Mouse (Mus musculus): ENCODE data around the gene Kdm4b.

The Kdm4b gene

GRCm38 (mm10) chr17:56348586-56348985 lies 22.7 kb downstream of the Kdm4b start:
- no peak for DNase-seq

DNA sequence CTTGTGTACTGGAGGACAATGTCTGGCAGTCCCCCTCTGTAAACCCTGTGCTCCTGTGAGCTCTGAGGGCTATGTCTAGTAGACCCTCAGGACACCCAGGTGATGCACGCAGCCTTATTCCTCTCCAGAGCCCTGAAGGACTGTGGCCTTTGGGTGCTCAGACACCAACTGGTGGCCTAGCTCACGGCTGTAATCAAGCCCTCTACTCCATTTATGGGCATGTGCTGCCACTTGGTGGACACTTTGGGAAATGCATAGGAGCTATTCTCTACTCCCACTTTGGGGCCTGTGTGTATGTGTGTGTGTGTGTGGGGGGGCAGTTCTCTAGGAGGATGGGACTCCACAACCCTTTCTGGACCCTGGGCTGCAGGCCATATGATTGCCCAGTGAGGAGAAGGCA lies 24.8 kb downstream of the Kdm4b start:
- DNase-seq: peak; percentile 45 to 82

GRCm38 (mm10) chr17:56356921-56357885 lies 31.3 kb downstream of the Kdm4b start:
- DNase-seq: peak; percentile 55 to 77

- DNase-seq: no peak
Observed at GRCm38 (mm10) chr17:56359183-56359725, 33.4 kb downstream of the Kdm4b start.

GRCm38 (mm10) chr17:56359864-56360263 lies 34.0 kb downstream of the Kdm4b start:
- no peak for DNase-seq

- no peak for DNase-seq
Observed at GRCm38 (mm10) chr17:56360451-56360850, 34.6 kb downstream of the Kdm4b start.

DNA sequence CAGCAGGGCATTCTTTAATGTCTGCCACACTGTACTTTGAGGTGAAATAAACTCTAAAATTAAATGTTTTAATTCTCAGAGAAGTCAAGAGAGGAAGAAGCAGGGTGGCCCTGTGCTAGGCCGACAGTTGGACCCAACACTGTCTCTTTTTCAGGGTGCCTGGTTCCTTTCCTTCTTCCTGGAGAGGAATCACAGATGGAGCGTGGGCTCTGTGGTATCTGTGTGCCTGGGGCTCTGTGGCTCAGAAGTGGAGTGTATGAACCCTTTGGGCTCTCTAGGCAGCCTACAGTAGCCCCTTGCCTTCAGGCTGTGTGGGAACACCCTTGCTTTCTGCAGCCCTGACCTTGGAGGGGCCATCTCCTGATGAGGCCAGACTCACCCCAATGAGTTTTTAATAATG lies 35.7 kb downstream of the Kdm4b start:
- DNase-seq: no peak

DNA sequence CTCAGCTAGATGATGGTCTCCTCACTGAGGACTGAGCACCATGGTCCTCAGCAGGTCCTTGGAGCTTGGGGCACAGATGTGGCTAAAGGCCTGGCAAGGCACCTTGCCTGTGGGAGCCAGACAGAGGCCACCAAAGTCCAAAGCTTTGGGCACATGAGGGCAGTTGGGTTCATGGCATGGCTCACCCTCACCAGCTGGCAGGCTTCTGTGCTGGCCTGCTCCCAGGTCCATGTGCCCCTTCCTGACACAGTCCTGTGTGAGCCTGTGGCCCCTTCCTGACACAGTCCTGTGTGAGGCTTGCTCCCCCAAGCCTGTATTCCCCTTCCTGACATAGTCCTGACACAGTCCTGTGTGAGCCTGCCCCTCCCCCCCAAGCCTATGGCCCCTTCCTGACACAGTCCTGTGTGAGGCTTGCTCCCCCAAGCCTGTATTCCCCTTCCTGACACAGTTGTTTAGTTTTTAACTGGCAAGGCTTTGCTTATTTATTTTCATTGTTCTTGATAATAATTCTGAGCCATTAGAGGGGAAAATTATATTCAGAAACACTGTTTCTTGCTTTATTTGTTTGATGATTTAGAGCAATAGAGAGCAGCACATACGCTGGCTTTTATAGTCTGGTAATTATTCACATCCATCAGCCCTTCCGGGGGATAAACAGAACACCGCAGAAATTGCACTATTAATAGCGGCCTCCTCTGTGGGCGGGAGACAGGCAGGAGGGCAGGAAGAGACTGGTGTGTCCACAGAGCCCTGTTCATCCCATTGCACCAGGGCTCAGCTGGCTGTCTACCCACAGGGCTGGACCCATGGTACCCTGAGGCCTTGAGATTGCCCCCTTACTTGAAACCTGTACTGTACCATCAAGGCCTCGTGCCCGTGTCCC lies 40.2 kb downstream of the Kdm4b start:
- no peak for DNase-seq

GRCm38 (mm10) chr17:56368291-56368790 lies 42.5 kb downstream of the Kdm4b start:
- DNase-seq: no peak

- no peak for DNase-seq
Observed at GRCm38 (mm10) chr17:56370090-56370489, 44.2 kb downstream of the Kdm4b start.

DNA sequence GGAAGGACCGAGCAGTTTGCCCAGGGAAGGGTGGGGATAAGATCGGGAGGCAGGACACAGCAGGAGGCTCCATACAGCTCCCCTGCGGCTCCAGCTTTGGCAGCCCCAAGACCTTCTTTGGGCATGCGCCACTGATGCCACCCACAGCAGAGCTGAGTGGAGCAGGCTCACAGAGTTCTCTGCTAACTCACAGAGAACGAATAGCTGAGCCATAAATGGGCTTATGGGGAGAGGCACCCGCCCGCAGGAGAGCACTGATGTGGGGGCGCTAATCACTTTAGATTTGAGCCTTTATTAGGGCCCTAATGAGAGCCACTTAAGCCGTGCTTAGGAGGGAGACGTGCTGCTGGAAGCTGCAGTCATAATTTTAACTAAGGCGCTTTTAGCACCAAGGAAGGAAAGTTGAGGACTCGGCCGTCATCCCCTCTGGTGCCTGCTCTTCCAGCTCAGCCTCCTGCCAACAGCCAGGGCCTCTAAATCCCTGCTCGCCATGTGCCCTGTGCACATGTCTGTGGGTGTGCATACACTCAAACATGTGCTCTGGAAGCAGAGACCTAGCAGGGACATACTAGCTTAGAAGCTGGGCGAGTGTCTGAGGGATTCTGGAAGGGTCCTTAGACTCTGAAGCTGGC lies 45.3 kb downstream of the Kdm4b start:
- DNase-seq: no peak

GRCm38 (mm10) chr17:56372109-56372508 lies 46.2 kb downstream of the Kdm4b start:
- no peak for DNase-seq

DNA sequence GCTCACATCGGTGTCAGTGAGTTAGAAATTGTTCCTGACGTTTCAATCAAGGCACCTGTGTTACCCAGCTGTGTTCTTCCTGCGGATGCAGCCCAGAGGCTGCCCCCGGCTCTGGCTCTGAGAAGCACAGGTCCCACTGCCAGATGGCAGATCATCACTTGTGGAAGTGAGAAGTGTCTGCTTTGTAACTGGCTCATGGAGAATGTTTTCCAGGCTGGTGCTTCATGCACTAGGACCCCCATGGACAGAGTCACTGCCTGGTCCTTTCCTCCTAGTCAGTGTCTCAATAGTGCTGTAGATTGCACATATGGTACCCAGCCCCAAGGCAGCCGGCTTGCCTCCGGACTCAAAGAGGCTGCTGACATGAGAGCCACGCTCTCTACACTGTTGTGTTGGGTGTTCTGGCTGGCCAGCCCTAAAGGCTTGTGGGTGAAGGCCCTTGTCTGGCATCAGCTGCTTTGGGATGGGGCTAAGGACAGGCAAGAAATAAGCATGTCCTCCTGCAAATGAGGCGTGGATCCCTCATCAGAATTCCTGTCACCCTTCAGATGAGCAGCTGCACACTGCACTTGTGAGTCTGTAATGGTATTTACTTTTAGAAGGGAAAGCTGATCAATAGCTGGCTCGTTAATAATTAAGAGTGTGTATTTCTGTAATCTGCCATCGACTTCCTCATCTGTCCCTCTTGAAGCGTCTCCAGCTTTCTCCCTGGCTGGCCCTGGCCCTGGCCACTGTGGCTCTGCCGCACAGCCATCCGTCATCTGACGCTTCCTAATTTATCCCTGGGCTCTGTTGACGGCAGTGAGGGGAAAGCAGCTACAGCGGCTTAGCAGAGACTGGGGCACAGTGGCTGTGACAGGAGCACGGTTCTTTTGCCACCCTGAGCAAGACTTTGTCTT lies 47.5 kb downstream of the Kdm4b start:
- DNase-seq: no peak

DNA sequence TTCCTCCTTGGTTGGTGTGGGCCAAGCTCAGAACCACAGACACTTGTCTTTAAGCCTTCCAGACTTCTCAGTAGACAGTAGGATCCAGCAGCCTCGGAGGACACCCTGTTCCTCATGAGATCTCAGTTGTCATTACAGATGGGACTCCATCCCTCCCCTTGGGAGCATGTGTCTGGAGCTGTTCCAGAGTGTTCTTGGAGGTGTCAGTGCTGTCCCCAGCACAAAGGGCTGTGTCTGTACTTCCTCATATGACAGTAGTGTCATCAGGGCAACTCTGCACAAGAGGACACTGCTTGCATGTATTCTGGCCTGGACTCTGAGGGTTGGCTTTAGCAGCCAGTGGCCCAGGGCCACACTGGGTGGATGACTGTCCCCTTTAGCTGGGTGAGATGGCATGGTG lies 49.0 kb downstream of the Kdm4b start:
- DNase-seq: no peak

DNA sequence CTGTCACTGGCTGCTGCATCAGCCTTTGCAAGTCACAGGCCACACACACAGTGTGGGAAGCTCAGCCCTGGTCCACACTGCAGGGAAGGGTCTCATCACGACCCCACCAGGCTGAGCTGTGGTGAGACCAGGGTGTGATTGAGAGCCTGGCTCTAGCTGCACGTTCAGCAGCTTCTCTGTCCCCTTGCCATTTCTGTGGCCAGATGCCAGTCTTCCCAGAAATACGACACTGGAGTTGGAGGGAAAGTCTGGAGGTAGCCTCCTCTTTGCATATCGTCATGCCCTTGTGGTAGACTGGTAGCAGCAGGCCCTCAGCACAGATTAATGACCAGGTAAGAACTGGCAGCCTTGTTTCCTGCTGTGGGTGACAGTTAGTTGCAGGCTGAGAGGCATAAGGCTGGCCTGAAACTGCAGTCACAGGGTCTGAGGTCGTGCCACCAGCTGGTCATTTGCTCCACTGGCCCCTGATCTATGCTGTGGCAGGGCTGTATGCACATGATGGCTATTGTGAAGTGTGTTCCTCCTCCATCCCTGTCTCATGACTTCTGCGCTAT lies 53.5 kb downstream of the Kdm4b start:
- peak in 1 of 2 experiments; percentile 13 for DNase-seq

GRCm38 (mm10) chr17:56380286-56380685 lies 54.4 kb downstream of the Kdm4b start:
- no peak for DNase-seq

DNA sequence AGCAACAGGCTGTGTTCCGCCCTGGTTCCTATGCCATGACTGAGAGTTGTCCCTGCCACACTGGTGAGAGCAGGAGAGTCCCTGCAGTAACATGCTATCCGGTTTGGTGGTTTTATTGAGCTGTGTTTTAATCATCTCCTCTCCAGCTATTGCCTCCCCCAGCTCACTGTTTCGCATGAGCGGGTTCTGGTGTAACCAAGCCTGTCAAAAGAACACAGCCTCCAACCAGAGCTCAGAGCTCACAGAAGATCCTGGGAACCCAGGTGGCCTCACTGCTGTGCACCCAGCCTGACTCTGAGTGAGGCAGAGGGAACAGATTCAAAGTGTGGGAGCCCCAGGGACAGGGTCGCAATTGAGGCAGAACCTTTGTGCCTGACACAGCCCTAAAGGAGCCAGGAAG lies 55.3 kb downstream of the Kdm4b start:
- DNase-seq: peak; percentile 46 to 57

GRCm38 (mm10) chr17:56382997-56383396 lies 57.1 kb downstream of the Kdm4b start:
- DNase-seq: no peak

- peak; percentile 19 to 36 for DNase-seq
Observed at GRCm38 (mm10) chr17:56384903-56385302, 59.0 kb downstream of the Kdm4b start.

DNA sequence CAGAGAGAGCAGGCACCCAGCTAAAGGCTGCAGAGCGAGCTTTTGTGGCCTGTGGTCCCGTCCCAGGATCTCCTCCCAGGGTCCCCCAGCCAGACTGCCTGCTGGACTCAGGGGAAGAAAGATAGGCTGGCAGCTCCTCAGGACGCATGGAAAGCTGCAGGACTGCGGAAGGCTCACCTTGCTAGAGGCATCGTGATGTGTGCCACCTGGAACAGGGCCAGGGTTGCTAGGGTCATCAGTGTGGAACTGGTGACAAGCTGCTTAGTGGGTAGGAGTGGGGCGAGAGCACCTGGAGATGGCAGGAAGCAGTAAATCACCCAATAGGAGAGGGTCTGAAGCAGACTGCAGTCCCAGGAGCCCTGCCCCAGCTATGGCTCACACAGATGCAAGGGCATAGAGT lies 61.8 kb downstream of the Kdm4b start:
- DNase-seq: no peak

DNA sequence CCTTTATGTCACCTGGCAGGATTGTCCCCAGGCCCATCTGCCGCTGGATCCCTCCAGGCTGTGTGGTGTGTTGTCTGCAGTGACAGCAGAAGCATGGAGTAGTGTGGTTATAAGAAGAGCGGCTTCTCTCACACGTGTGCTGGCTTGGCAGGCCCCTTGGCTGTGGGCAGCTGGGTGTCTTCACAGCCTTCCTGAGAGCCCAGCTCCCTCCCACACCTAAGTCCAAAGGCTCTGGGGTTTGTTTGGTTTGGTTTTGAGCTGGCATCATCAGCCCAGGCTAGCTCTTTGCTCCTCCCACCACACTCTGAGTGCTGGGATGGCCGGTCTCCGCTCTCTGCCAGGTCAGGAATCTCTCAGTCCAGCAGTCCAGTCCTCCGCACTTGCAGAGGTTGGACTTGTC lies 67.4 kb downstream of the Kdm4b start:
- no peak for DNase-seq
